Mouse (Mus musculus) CD4-positive, CD25-positive, alpha-beta regulatory T cell, adult 2 months (primary cell): ENCODE measurements around the gene Asb10.
A peak's percentile ranks its signal among the peaks of the same experiment; 100 is the strongest.
"Not testable (repeated sequence)": the region's sequence is repeated elsewhere in the genome, so short reads cannot be mapped to it uniquely, and the experiment has no call there.

Experiments
- DNase-seq: peaks from one replicate; pipeline ENCODE4 v3.0.0-alpha.2; 2012; ENCODE audit warnings: low read depth, low spot score

Gene Asb10

DNA sequence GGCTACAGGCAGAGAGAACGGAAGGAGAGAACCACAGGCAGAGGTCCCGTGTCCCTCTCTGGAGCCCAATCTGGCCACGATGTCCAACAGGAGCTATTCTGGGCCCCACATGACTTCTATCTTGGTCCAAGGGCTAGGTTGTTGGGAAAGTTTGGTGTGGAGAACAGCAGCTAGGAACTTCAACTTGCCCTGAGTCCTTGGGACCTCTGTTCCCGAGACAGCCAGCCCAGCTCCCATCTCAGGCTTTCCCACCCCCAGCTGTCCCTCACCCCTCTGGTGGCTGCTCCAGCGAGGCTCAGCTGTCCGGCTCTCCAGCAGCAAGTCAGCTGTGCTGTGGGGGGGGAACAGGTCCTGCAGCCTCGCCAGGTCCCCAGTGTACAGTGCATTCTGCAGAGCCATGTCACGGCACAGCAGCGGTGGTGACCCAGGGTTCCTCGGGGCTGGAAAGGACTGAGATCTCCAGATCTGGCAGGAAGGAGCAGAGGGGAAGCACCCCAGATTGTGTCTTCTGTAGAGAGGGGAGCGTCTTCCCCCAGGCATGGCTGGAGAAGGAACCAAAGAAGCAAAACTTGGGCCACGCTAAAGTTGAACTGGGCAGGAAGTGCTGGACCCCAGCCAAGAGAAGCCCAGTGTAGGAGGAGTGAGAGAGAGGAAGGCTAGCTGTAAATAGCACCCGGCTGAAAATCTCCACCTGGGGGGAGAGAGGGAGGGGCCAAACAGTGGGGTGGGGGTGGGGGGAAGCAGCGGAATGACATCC, at the start of gene Asb10:
TSS of gene Asb10 (minus strand) at position 592 of the 757 bp plus-strand sequence.
- no peak for DNase-seq

DNA sequence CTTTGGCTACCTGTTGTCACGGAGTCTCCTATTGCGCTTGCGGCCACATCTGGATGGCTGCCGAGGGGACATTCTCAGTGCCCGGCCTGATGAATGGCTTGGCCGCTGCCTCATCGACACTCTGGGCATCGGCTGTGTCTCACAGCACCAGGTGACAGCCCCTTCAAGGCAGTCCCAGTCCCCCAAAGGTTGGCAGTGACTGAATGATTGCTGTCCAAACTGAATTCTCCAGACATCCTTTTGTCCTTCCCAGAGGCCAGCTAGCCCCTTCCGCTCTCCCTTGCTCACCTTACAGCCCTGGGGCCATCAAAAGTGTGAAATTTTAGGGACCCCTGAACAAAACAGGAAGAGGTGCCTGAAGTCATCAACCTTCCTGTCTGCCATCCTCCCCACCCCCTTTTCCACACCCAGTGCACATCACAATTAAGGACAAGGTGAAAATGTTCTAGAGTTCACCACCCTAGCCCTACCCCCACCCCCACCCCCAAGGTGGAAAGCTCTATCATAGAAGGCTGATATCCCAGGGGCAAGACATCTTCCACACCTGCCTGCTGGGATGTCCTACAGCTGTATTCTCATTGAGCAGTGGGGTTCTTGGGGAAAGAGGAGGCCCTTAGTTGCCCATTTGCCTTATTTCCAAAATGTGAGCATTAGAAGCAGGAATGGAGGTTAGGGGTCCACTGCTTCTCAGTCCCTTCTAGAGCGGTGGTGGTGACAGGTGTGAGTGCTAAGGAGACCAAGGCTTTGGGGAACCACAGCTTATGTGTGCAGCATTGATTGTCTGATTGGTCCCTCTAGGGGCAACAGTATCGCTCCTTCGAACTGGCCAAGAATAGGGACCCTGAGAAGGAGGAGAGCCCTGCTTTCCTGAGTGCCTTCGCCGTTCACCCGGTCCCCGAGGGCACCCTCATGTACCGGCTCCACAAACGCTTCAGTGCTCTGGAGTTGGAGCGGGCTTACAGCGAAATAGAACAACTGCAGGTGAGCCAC, 49.0 kb upstream of the Asb10 start:
- DNase-seq: no peak

DNA sequence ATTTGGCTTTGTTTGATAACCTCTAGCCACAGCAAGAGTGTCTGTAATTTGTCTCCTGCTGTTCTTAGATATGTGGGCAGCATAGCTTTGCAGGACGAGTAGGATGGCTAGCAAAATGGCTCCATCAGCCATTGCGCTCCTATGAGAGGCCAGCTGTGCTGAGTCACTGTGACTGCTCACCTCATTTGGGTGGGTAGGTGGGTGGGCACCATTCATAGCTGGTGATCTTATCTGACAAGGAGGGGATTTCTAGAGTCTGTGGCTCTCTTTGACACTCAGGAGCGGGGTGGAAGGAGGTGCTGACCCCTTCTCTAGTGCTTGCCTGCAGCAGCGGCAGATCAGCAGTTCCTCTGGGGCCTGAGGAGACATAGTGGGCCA, 46.4 kb upstream of the Asb10 start:
- no peak for DNase-seq

DNA sequence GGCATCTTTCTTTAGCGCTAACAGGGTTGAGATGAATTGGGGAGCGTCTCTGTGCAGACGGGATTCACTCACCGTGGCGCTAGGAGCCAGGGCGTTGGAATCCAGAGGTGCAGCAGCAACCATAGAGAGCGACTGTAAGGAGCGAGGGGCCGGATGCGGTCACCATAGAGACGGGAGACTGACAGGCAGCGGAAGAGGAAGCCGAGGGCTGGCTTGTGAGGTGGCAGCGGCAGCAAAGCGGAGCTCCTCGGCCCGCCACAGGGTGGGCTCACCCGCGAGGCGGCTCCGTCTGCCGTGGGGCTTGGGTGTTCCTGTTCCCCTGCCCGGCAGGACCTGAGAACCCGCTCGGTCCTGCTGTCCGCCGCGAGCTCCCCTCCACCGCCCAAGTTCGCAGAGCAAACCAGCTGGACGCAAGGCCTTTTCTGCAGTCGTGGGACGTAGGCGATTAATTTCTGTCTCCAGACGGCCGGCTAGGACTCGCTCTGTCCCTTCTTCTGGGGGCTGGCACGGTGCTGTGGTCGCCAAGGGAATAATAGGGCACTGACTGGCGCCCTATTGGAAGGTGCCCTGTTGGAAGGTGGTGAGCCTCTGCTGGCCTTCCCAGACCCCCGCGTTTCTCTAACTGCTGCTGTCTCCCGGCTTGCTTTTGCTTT, 45.9 kb upstream of the Asb10 start, which contains the start of gene Chpf2:
TSS of gene Chpf2 (plus strand) at position 195 of the 653 bp plus-strand sequence.
- DNase-seq: peak; percentile 91

DNA sequence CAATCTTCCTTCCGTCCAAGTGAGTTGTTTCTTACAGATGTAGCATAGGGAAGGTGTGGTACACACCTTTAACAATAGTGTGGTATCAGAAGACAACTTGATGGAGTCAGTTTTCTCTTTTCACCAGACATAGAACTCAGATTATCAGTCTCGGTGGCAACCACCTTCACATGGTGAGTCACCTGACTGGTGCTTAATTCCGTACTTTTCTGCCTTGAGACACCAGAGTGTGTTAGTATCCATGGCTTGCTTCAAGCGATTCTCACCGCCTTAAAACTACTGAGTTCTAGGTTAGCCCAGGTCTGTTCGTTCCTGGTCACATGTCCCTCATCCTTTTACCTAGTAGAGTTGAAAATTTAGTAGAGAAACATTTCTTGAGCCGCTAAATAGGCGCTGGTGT, 45.3 kb upstream of the Asb10 start:
- DNase-seq: peak; percentile 33

DNA sequence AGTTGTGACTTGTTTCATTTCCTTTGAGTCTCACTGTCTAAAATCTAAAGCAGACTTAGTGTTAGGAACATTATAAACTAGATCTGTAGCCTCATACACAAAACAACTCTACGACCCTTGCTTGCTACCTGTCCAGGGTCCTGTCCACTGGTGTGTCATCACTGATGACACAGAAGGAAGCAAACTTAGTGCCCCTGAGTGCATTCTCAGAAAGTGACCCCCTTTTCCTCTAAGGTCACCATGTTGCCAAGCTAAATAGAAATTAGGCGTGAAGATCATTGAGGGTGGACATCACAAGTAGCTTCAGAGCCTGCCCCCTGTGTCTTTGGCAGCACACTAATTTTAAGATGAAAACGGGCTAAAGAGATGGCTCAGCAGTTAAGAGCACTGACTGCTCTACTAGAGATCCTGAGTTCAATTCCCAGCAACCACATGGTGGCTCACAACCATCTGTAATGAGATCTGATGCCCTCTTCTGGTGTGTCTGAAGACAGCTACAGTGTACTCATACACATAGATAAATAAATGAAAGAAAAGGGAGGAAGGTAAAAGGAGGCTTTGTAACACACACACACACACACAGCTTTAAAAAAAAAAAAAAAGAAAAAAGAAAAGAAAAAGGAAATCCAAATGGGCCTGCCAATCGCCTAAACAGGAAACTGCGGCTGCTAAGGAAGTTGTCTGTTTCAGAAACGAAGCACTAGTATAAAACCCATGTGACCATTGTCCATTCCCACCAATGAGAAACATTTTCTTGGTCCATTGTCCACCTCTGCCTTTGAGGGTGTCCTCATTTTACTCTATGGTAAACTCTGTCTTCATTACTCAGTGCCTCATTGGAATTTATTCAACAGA, 37.6 kb upstream of the Asb10 start:
- DNase-seq: no peak

DNA sequence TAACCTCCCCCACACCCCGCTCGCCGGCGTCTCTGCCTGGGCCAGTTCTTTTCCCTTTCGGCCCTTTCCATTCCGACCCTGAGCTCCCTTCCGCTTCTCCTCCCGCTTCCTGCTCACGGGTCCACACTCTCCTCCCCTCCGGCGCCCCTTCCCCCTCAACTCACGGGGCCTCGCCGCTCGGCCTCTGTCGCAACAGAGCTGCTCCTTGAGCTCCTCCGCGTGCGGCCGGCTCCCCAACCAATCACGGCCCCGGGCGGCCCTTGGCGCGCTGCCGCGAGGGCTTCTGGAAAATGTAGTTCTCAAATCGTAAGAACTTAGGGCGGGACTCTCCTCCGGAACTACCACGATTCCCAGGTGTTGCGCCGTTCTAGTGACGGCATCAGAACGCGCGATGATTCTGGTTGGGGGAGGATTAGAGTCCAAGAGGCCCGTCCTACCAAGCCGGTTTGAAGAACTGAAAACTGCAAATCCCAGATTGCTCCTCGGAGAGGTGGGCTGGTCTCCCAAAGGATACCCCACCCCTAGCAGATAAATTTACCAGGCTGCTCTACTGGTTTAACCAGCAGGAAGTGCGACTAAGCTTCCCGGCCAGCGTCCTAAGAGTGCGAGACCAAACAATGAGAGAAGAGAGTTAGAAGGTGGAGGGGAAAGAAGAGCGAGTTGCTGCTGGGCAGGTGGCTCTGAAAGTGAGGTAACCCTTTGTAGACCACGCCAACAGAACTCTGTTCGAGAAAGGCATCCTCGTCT, 36.6 kb upstream of the Asb10 start, which contains the start of gene Abcf2:
TSS of gene Abcf2 (minus strand) at position 285 of the 747 bp plus-strand sequence.
- peak; percentile 99 for DNase-seq

DNA sequence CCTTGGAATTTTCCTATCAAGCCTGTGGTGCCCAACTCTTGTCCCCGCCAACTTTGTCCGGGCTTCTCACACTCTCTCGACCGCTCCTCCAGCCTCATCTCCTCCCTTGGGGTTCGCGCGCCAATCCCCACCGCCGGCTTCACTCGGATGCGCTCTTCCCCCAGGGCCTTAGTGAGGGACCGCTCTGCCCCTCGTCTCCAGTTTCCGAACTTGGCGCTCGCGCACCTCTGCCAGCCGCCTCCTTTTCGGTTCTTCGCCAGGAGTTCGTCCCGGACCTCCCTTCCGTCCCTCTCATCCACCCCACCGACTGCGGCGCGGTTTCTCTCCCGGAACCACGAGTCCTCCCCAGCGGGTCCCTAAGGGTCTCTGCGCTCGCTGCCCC, 36.0 kb upstream of the Asb10 start:
- DNase-seq: peak; percentile 51

DNA sequence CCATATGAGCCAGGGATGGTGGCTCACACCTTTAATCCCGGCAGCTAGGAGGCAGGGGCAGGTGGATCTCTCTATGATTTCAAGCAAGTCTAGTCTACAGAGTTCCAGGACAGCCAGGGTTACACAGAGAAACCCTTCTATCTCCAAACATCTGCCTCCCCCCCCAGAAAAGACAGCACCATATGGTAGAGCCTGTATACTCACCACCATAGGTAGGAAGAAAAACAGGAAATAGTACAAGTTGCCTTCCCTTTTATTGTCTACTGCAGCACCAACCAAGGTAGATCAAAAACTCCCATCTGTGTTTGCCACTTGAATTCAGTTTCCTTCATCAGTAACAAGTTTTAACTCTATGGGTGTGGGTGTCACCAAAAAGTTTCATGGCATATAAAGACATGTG, 35.2 kb upstream of the Asb10 start:
- DNase-seq: no peak

DNA sequence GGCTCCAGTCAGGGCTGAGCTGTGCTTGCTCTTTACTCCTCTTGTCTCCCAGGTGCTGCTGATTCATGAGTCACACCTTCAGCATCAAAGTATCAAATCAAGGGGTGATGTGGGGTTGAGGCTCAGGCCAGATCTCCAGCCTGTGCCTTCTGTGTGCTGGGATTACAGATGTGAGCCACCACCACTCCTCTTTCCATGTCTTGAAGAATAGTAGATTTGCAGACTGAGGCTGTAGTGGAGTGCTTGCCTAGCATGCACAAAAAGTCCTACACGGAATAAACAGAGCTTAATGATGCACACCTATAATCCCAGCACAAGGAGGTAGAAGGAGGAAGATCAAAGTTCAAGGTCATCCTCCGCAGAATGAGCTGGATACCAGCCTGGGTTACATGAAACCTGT, 15.9 kb upstream of the Asb10 start, which contains the start of gene 4931409K22Rik:
TSS of gene 4931409K22Rik (minus strand) at position 101 of the 400 bp plus-strand sequence.
- DNase-seq: no peak

DNA sequence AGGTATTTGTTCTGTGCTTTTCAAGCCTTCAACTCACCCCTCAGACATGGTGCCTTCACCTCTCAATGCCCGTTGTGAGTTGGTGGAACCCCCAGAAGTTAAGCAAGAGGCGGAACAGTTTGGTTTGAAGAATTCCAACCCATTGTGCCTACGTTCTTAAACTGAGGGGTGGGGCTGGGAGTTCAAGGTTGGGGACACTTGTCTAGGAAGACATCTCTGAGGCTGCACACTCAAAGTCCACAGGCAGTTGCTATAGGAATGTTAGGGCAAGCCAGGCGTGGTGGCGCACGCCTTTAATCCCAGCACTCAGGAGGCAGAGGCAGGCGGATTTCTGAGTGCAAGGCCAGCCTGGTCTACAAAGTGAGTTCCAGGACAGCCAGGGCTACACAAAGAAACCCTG, 14.6 kb upstream of the Asb10 start:
- not testable (repeated sequence) for DNase-seq

DNA sequence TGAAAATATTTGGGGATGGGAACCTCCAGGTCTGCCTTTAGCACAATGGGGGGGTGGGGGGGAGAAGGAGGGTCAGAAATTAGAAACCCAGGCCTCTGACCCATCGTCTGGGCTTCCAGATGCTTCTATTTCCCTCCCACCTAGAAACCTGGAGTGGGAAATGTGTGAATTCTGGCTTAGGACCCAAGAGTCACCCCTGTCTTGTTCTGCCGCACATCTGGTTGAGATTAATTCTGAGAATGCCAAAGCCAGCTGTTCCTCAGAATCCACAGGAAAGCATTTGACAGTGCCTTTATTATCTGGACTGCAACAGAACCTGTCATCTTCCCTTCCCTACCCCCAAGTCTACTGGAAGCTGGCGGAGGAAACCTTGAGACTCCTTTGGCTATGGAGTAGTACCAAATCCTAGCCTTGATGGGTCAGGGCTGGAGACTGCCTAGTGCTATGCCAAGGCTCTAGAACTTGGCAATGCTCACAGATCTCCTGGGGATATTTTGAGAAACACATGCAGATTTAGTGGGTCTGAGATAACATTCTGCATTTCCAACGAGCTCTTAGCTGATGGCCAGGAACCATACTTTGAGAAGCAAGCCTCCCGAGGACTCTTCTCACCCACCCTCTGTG, 13.0 kb upstream of the Asb10 start:
- DNase-seq: no peak

DNA sequence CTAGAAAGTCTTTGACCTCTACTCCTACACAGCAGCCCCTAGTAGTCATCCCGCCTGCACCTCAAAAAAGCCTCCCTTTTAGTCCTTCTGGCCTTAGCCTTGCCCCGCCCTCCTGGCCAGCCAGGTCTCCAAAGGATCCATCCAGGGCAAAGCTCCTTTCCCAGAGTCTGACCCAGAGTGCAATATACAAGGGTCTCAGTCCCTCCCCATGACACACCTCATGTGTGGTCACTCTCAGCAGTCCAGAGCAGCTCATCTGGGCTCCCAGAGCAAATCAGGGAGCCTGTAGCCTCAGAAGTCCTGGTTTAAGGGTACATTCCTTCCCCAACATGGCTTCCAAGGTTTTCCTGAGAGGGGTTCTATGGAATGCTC, 10.5 kb upstream of the Asb10 start:
- no peak for DNase-seq

DNA sequence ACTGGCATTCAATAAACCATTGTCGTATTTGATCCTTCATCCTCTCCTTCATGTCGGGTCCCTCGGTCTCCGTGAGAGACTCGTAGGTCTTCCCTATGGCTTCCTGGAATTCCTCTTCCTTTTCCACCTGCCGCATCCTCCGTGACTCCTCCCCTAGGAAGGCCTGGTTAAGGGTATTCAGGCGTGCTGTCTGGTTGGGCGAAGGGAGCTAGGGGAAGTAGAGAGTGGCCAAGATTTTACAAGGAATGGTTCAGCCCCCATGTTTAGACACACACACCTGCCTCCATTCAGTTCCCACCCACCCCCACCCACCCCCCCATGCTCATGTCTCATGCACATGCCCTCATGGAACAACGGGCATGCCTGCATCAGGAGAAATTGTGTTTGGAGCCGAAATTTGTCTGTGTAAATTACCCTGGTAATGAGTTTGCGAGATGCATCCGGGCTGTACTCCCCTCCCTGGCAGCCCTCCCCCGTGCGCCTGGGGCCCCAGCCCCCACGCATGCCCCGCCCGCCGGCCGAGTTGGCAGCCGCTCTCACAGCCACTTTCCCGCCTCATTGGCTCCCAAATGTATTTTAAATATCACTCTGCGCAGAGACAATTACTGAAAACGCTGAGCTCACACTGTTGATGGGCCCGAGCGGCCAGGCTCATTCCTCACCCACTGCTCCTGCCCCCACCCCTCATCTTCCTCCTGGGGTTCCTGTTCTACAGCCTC, 10.0 kb upstream of the Asb10 start:
- peak; percentile 44 for DNase-seq

DNA sequence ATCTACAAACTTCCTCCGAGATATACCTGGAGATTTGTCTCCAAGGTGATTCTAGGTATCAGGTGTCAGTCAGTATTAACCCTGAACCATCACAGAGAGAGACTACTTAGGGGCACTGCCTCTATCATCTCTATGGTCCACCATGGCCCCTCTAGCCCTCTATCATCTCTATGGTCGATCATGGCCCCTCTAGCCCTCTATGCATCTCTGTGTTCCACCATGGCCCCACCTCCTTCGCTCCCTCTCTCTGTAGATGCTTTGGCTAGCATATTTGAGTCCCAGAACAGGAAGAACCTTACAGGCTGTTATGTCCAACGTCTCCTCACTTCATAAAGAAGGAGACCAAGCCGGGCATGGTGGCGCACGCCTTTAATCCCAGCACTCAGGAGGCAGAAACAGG, 1.9 kb upstream of the Asb10 start:
- peak; percentile 21 for DNase-seq

DNA sequence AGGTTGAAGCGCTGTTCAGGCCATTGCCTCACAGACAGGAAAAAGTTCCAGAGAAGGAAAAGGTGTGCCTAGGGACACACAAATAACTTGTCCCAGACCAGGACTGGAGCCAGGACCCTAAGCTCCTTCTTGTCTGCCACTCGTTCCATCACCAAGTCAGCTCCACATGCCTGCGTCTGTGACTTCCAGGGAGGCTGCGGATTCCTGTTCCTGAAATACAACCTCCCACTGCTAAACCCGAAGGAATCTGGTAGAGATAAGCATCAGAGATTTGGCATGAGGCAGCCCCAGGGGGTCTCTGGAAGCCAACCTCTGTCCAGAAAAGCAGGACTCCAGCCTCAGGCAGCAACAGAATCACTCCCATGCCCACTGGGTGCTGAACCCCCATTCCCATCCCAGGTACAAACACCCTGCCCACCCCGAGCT, 379 bp upstream of the Asb10 start:
- DNase-seq: no peak

DNA sequence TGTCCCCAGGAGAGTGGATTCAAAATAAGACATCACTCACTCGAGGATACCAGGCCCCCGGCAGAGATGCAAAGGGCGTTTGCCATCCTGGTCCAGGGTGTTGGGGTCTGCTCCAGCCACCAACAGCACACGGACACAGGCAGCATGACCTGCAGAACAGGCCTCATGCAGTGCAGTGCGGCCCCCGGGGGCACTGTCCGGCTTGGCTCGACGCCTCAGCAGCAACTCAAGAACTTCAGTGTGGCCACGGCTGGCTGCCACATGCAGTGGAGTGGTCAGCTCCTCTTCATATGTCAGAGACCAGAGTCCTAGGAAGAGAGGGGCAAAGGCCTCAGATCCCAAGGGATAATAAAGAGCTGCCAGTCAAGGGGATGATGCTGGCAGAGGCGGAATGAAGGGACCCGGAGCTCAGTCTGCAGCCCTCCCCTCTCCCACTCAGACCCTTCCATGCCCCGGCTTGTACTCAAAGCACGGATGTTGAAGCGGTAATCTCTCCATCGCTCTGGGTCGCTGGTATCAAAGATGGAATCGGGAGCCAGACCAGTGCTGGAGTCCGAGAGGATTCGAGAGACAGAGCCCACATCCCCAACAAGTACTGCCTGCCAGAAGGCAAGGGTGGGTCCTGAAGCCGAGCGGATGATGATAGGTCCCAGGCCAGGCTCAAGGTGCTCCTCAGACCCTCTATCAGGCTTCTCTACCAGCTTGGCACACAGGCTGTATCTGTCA, 1.0 kb downstream of the Asb10 start:
- no peak for DNase-seq

DNA sequence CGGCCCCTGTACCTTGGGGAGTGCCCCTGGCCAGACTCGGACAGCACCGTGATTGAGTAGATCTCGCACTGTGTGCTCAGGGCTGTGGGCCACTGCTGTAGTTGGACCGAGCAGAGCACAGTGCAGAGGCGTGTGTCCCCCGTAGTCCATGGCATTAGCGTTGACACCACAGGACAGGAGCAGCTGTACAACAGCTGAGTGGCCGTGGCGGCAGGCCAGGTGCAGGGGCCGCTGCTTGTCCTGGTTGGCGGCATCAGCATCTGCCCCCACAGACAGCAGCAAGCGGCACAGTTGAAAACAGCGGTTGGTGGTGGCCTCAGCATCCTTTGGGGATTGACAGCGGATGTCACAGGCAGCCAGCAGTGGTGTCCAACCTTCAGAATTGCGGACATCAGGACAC, 3.2 kb downstream of the Asb10 start:
- DNase-seq: no peak
